Mouse (Mus musculus) C2C12 (cell line): ENCODE data around the gene Morf4l1. TPM values are rescaled to one million over a fixed set of nuclear protein-coding genes. Genes with fewer than 3 reads are reported as not detected.
"Not testable (repeated sequence)": the region's sequence is repeated elsewhere in the genome, so short reads cannot be mapped to it uniquely, and the experiment has no call there.

Experiments
- H3K27me3 ChIP-seq: one replicate; pipeline ENCODE4 v1.6.1; 2011; ENCODE audit not compliant: control insufficient read depth, insufficient read depth, insufficient read length
- H3K36me3 ChIP-seq: one replicate; pipeline ENCODE4 v1.6.1; 2011; ENCODE audit not compliant: control insufficient read depth, insufficient read depth
- H3K4me3 ChIP-seq: one replicate; pipeline ENCODE4 v1.5.1; 2011; ENCODE audit warnings: mild to moderate bottlenecking, control low read depth; ENCODE audit not compliant: poor library complexity, insufficient read depth, severe bottlenecking
- H3K79me2 ChIP-seq: one replicate; pipeline ENCODE4 v1.6.1; 2011; ENCODE audit not compliant: control insufficient read depth, insufficient read depth
- H3K79me3 ChIP-seq: one replicate; pipeline ENCODE4 v1.6.1; 2011; ENCODE audit warnings: low read depth, control low read depth
- H3ac ChIP-seq: one replicate; pipeline ENCODE3; 2011; ENCODE audit warnings: low read depth; ENCODE audit not compliant: control insufficient read depth, insufficient read length
- CEBPB ChIP-seq: IDR thresholded peaks from one replicate; pipeline ENCODE4 v1.6.1; 2011; ENCODE audit warnings: low read depth, mild to moderate bottlenecking, control low read depth, moderate library complexity
- CTCF ChIP-seq: IDR thresholded peaks from one replicate; pipeline ENCODE4 v1.5.1; 2011; ENCODE audit not compliant: control insufficient read depth, insufficient read depth, insufficient read length
- FOSL1 ChIP-seq: IDR thresholded peaks from one replicate; pipeline ENCODE4 v1.8.0; 2011; ENCODE audit warnings: mild to moderate bottlenecking, low read length; ENCODE audit not compliant: poor library complexity, insufficient read depth, severe bottlenecking
- MAX ChIP-seq: IDR thresholded peaks from one replicate; pipeline ENCODE4 v1.6.1; 2011; ENCODE audit warnings: mild to moderate bottlenecking, control low read depth
- MYOD1 ChIP-seq: IDR thresholded peaks from one replicate; pipeline ENCODE4 v1.6.1; 2011; ENCODE audit warnings: low read depth; ENCODE audit not compliant: control insufficient read depth, insufficient read length
- MYOG ChIP-seq: IDR thresholded peaks from one replicate; pipeline ENCODE4 v1.6.1; 2011; ENCODE audit not compliant: control insufficient read depth, insufficient read length; ENCODE audit errors: extremely low read depth
- USF1 ChIP-seq: IDR thresholded peaks from one replicate; pipeline ENCODE4 v1.6.1; 2011; ENCODE audit warnings: low read depth, mild to moderate bottlenecking, control low read depth, moderate library complexity
- polyA plus RNA-seq: library from polyadenylated mRNA; unstranded; fragments of >200 nt; fragmentation: generic; extraction: Trizol; gene quantifications from one replicate; pipeline ENCODE4 v1.2.1, GENCODE M21; 2012; ENCODE audit warnings: missing spikeins

The Morf4l1 gene
- polyA plus RNA-seq, 1 experiment = 151 TPM

DNA sequence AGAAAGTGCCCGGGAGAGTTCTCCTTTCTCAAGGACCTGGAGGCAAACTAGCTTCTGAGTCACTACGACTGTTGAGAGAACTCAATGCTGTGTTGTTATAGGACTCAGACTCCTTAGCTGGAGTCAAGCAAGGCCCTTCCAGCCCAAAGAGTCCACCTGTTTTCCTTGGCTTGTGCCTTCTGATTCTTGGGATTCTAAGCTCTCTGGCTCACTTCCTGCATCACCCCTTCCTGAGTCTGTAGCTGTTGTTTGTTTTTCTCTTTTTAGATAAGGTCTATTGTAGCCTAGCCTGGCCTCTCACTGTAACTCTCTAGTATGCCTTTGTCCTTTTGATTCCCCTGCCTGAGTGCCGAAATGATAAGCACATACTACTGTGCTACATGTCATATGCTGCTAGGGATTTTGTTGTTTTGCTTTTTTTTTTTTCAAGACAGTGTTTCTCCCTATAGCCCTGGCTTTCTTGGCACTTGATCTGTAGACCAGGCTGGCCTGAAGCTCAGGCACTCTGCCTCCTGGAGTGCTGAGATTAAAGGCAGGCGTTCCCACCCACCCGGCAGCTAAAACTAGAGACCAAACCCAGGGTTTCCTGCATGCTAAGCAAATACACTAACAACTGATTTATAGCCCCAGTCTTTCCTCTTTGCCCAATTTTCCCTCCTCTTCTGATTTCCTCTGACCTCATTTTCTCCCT lies 66.5 kb downstream of the Morf4l1 start:
- H3K36me3 ChIP-seq = no peaks in the 10 kb centered on the region
- no peak for TF ChIP-seq FOSL1
- no peak for TF ChIP-seq MYOG
- no peak for TF ChIP-seq CTCF
- no peak for TF ChIP-seq MAX
- no peak for TF ChIP-seq CEBPB
- no peak for TF ChIP-seq MYOD1
- no peak for TF ChIP-seq USF1
- no peaks in the 10 kb centered on the region for H3K27me3 ChIP-seq
- no peak overlapping the region for H3ac ChIP-seq
- H3K79me2 ChIP-seq = no peaks in the 10 kb centered on the region
- no peak overlapping the region for H3K4me3 ChIP-seq
- H3K79me3 ChIP-seq = no peaks in the 10 kb centered on the region

DNA sequence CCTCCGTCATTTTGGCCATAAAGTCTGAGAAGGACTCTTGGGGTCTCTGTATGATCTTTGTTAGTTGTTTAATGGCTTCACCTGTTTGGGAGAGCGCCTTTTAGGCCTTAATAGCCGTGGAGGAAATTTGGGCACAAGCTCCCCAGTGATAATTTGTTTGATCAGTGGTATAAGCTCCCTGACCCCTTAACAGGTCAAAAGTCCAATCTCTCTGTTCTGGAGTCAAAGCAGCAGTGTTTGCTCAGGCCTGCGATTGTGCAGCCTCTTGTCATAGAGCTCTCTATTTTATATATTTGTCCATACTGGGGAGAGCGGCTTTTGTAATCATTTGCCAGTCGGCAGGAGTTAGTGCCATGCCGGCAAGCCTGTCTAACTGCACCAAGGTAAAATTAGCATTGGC lies 69.4 kb downstream of the Morf4l1 start:
- no peaks in the 10 kb centered on the region for H3K36me3 ChIP-seq
- no peaks in the 10 kb centered on the region for H3K79me2 ChIP-seq
- no peaks in the 10 kb centered on the region for H3K79me3 ChIP-seq
- H3K27me3 ChIP-seq = no peaks in the 10 kb centered on the region
- H3K4me3 ChIP-seq = no peak overlapping the region
- TF ChIP-seq CTCF (no peak), MAX (no peak), CEBPB (no peak), MYOD1 (no peak), FOSL1 (no peak), MYOG (no peak), USF1 (no peak)
- no peak overlapping the region for H3ac ChIP-seq

DNA sequence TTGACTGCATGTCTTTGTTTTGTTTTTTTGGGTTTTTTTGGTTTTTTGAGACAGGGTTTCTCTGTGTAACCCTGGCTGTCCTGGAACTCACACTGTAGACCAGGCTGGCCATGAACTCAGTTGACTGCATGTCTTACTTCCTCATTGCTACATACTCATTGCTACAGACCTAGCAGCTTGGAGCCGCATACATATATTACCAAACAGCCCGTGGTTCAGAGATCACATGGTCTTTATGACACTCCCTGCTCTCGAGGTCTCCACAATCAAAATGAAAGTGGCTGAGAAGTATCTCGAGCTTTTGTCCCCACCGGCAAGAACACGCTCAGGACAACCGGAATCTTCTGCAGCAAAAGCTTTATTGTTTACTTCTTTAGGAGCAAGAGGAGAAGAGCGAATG lies 71.7 kb downstream of the Morf4l1 start:
- not testable (repeated sequence) for H3K4me3 ChIP-seq, H3K79me2 ChIP-seq, H3K36me3 ChIP-seq, H3ac ChIP-seq, H3K27me3 ChIP-seq, H3K79me3 ChIP-seq

Other genes with a start within 250 kb of the Morf4l1 start
- gene Rasgrf1, start 204.9 kb downstream of the Morf4l1 start, polyA plus RNA-seq = not detected
- 4.0 TPM for gene Ctsh, start 60.6 kb downstream of the Morf4l1 start, polyA plus RNA-seq
- gene Adamts7, start 48.3 kb upstream of the Morf4l1 start, polyA plus RNA-seq = 9.8 TPM
- 6.7 TPM for gene Tbc1d2b, start 156.0 kb upstream of the Morf4l1 start, polyA plus RNA-seq